Mouse (Mus musculus) E14TG2a.4 (cell line): ENCODE results near the gene Fars2.

Experiments used
- H3K27me3 ChIP-seq: 2 replicates; pipeline ENCODE4 v1.6.1; 2014; ENCODE audit warnings: low read length, control low read depth; ENCODE audit not compliant: insufficient read depth
- H3K36me3 ChIP-seq: 2 replicates; pipeline ENCODE4 v1.6.1; 2014; ENCODE audit warnings: low read length, control low read depth; ENCODE audit not compliant: insufficient read depth
- H3K4me1 ChIP-seq: replicated peaks from 2 replicates; pipeline ENCODE4 v1.6.1; 2014; ENCODE audit warnings: low read depth, low read length, control low read depth
- H3K4me3 ChIP-seq: replicated peaks from 2 replicates; pipeline ENCODE4 v1.5.1; 2014; ENCODE audit warnings: mild to moderate bottlenecking, low read length
- H3K9me3 ChIP-seq: 2 replicates; pipeline ENCODE4 v1.6.1; 2014; ENCODE audit warnings: low read length, control low read depth
- CTCF ChIP-seq: conservative IDR thresholded peaks from 2 replicates; pipeline ENCODE4 v1.5.1; 2014; ENCODE audit warnings: low read length
- NANOG ChIP-seq: IDR thresholded peaks from 2 replicates; pipeline ENCODE4 v1.6.1; 2014; ENCODE audit warnings: borderline replicate concordance, low read length, mixed read lengths
- POU5F1 ChIP-seq: IDR thresholded peaks from 2 replicates; pipeline ENCODE4 v1.6.1; 2014; ENCODE audit warnings: low read length, borderline replicate concordance

The Fars2 gene

DNA sequence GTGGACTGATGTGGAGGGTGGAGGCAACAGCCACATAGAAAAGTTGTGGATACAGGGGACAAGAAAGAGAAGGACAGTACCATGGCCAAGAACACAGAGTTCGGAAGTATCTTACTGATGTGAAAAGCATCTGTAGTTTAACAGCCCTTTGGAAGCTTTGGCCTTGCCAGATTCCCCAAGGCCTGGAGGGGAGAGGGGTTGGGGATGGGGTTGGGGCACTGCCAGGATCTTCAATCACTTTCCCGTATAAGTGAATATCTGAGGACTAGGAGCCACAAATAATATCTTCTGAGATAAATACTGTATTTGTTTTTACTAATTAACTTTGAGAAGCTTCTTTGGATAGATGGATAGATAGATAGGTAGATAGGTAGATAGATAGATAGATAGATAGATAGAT, 351.8 kb downstream of the Fars2 start:
- TF ChIP-seq CTCF: no peak
- TF ChIP-seq NANOG: no peak
- no peak for TF ChIP-seq POU5F1
- H3K9me3 ChIP-seq: no peaks in the 10 kb centered on the region

DNA sequence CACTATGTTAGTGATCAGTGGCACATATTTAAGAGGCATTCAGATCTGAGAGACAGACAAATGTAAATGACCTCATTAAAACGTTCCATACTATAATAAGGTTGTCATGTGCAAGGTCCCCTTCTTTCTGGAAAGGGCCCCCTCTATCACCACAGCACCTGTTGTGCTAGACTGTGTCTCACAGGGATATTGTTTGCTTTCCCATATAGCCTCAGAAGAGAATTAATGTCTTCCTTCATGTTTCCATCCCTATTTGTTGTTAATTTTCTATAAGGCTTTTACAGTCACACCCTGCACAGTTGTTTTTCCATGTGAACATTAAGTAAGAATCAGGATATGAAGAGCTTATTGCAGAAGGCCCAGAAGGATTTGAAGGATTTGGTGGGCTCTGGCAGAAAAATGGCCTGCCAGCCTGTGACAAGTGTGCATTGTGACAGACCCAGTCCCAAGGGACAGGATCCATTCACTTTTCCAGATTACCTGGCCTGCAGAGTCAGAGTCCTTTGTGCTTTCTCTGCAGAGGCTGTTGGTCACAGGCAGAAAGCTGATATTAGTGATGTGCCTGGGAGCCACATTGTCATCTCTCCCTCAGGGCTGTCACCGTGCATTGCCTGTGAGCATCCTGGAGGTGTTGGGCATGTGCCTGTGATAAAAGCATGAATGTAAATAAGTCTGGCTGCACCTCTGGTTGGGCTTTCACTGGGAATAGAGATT, 352.4 kb downstream of the Fars2 start:
- Histone ChIP-seq H3K36me3 (no peaks in the 10 kb centered on the region), H3K9me3 (no peaks in the 10 kb centered on the region), H3K27me3 (no peaks in the 10 kb centered on the region), H3K4me1 (no peaks in the 10 kb centered on the region), H3K4me3 (no peak overlapping the region)
- TF ChIP-seq NANOG: no peak
- no peak for TF ChIP-seq POU5F1
- TF ChIP-seq CTCF: no peak

More for the DNA sequence above, 351.8 kb downstream of the Fars2 start:
- Histone ChIP-seq H3K36me3 (no peaks in the 10 kb centered on the region), H3K4me1 (no peaks in the 10 kb centered on the region), H3K4me3 (no peak overlapping the region), H3K27me3 (no peaks in the 10 kb centered on the region)

DNA sequence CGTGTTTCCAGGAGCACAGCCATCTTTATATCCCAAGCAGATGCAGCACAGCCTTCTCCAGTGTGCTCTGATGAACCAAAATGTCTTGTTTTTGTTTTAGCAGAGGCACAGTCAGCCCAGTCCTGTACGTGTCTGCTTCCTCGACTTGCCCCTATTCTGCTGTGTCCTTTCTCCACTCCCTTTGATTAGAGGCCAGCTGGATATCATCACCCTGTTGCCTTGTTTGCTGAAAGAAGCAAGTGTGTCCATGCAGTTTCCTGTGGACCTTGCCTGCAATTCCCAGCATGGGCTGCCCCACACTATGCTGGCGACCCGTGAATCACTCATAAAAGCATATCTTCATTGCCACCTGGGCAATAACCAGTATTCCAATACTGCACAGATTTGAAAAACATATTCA, 360.4 kb downstream of the Fars2 start:
- Histone ChIP-seq H3K4me3 (no peak overlapping the region), H3K4me1 (no peaks in the 10 kb centered on the region), H3K27me3 (no peaks in the 10 kb centered on the region), H3K9me3 (no peaks in the 10 kb centered on the region), H3K36me3 (no peaks in the 10 kb centered on the region)
- no peak for TF ChIP-seq CTCF
- TF ChIP-seq NANOG: no peak
- no peak for TF ChIP-seq POU5F1

GRCm38 (mm10) chr13:36478243-36478642, 361.0 kb downstream of the Fars2 start:
- TF ChIP-seq CTCF: no peak

DNA sequence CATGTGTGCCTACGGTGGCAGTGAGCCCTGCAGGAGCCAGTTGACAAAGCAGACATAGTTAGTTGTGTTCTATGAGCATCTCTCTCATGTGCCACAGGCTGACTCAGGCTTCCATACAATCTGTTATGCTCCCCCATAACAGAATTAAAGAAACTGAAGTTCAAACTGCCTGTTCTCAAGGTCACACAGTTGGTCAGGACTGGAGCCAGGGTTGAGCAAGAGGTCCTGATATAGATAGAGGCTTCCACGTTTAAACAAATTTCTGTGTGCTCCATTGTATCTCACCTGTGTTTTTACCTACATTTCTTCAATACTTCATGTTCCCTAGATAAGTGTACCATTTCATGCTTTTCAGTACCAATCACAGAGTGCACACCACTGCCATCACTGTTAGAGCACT, 362.9 kb downstream of the Fars2 start:
- Histone ChIP-seq H3K36me3 (no peaks in the 10 kb centered on the region), H3K27me3 (no peaks in the 10 kb centered on the region), H3K4me3 (no peak overlapping the region), H3K9me3 (no peaks in the 10 kb centered on the region), H3K4me1 (no peaks in the 10 kb centered on the region)
- TF ChIP-seq POU5F1: no peak
- TF ChIP-seq NANOG: no peak
- TF ChIP-seq CTCF: no peak

More at GRCm38 (mm10) chr13:36478243-36478642, 361.0 kb downstream of the Fars2 start:
- Histone ChIP-seq H3K9me3 (no peaks in the 10 kb centered on the region), H3K4me3 (no peak overlapping the region), H3K36me3 (no peaks in the 10 kb centered on the region), H3K27me3 (no peaks in the 10 kb centered on the region), H3K4me1 (no peaks in the 10 kb centered on the region)

- Histone ChIP-seq H3K36me3 (no peaks in the 10 kb centered on the region), H3K27me3 (no peaks in the 10 kb centered on the region), H3K4me3 (no peak overlapping the region), H3K9me3 (no peaks in the 10 kb centered on the region), H3K4me1 (no peaks in the 10 kb centered on the region)
- TF ChIP-seq POU5F1 (no peak), CTCF (no peak), NANOG (no peak)
These were observed 367.2 kb downstream of the Fars2 start for GRCm38 (mm10) chr13:36484391-36484790.

DNA sequence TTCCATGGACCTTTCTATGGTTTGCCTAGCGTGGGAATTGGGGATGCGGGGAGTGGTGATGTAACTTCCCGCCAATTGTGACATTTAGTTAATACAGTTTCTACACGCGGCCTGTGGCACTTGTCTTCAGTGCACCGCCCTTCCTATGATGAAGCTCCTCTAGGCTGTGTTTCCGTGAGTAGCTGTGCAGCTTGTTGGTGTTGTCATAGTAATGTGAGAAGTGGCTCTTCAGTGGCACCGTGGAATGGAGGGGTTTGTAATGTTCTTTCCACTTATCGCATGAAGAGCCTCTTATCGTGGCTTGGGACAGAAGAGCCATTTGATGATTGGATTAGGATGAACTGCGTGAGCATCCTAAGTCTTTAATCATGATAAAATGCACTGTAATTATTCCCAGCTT, 369.5 kb downstream of the Fars2 start:
- TF ChIP-seq NANOG (no peak), POU5F1 (no peak), CTCF (no peak)
- Histone ChIP-seq H3K36me3 (no peaks in the 10 kb centered on the region), H3K27me3 (no peaks in the 10 kb centered on the region), H3K4me3 (no peak overlapping the region), H3K9me3 (no peaks in the 10 kb centered on the region), H3K4me1 (no peaks in the 10 kb centered on the region)

DNA sequence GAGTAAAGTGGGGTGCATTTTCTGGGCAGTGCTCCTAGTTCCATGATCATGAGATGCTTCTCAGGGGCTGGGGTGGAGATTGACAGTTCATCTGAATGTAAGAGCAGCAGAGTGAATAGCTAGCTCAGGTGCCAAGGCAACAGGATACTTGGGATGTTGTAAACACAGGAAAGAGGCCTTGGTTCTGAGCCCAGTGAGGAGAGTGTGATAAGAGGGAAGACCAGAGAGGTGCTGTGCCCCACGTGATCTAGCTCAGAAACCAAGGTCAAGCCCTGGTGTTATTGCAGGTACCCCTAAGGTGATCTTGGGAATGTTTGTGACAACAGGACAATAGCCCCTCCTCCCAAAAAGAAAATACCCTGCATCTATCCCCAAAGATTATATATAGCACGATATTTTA, 372.2 kb downstream of the Fars2 start:
- no peaks in the 10 kb centered on the region for H3K9me3 ChIP-seq
- TF ChIP-seq NANOG: no peak
- no peak for TF ChIP-seq POU5F1
- TF ChIP-seq CTCF: no peak
- H3K27me3 ChIP-seq: no peaks in the 10 kb centered on the region
- H3K4me3 ChIP-seq: no peak overlapping the region
- no peaks in the 10 kb centered on the region for H3K36me3 ChIP-seq
- no peaks in the 10 kb centered on the region for H3K4me1 ChIP-seq

DNA sequence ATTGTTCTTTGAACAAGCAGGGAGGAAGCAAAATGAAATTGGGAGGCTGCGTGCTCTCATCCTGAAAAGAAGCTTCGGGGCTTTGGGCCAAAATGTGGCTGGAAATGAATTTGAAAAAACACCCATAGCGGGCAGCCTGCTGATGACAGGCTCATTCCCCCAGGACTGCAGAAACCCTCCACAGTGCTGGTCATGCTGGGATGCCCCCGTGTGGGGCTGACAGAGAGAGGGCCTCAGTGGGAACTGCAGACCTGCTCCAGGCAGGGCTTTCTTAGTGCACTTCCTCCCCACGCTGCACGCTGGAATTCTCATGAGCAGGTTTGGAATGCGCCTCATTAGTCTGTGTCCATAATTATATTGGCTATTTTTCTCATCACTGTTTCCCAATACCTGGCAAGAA, 373.4 kb downstream of the Fars2 start:
- H3K27me3 ChIP-seq: no peaks in the 10 kb centered on the region
- TF ChIP-seq POU5F1 (no peak), CTCF (no peak), NANOG (no peak)
- H3K4me3 ChIP-seq: no peak overlapping the region
- no peaks in the 10 kb centered on the region for H3K4me1 ChIP-seq
- no peaks in the 10 kb centered on the region for H3K36me3 ChIP-seq
- H3K9me3 ChIP-seq: peaks cover 4% of the 10 kb centered on the region; the same call in 1 of the 2 replicates
